18 mouse cellular contexts compared by ENCODE assay signal in the genomic region with DNA sequence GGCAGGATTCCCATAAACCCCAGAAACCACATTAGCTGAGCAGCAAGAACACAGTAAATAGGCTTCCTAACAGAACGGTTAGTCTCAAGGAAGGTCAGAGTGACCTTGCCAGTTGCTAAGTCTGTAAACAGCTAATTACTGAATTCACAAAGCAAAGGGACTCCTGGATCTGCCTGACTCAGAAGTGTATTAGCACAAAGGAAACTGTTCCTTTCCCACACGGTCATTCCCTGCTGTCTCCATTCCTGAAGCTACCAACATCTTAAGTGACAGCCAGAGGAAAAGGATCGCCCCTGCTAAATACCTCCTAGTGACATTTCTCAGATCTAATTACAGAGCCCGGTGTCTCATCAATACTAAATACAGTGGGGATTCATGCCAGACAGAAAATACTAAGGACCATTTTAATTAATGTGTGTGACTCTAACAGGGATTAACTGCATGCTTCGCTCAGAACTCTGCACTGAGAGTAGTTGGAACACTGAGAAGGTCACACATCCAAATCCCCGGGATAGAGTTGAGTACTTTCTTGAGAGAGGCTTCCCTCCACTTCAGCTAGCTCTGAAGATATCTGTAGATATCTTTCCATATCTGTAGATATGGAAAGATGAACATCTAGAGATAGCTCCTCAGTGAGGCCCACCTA.
DNase-seq lines count a peak whose midpoint lies in the region; ATAC-seq and TF ChIP-seq lines count a peak whose summit lies in the region.
"Had no signal": no experiment of that assay in that cellular context is flagged by ENCODE, and none has a peak within 500 bp of the region (broad histone marks: within the 10 kb centered on the region; RNA-seq: fewer than 3 reads in every experiment).

No protein-coding gene starts in this region.

- H3K4me1 ChIP-seq in forebrain, embryonic 15.5 days = peaks cover 6% of the 10 kb centered on the region; the same call in 1 of the 2 replicates
- no peaks in the 10 kb centered on the region for H3K4me1 ChIP-seq in olfactory bulb, adult 2 months (ENCODE audit: control insufficient read depth, insufficient read depth, low read length)
- H3K4me1 ChIP-seq: embryonic facial prominence, embryonic 10.5 days; heart, embryonic 10.5 days; neural tube, embryonic 12.5 days had no signal

- H3K4me2 ChIP-seq in forebrain, embryonic 15.5 days (replicated peaks) = no peak overlapping the region
- H3K4me2 ChIP-seq: neural tube, embryonic 12.5 days had no signal

- ATAC-seq in cerebellum, adult (ENCODE audit: insufficient number of reproducible peaks, low FRiP score, low TSS enrichment) = 0 out of 2 replicates have a peak, but pooled peaks have one; percentile 6
- ATAC-seq in forebrain, embryonic 15.5 days (replicated peaks) = peak; percentile 68

- no peaks in the 10 kb centered on the region for H3K9me3 ChIP-seq in forebrain, embryonic 15.5 days
- H3K9me3 ChIP-seq: embryonic facial prominence, embryonic 10.5 days; heart, embryonic 10.5 days; neural tube, embryonic 12.5 days had no signal

- H3K36me3 ChIP-seq in forebrain, embryonic 15.5 days = no peaks in the 10 kb centered on the region
- H3K36me3 ChIP-seq: embryonic facial prominence, embryonic 10.5 days; heart, embryonic 10.5 days; neural tube, embryonic 12.5 days had no signal

- H3K27me3 ChIP-seq in forebrain, embryonic 15.5 days = no peaks in the 10 kb centered on the region
- H3K27me3 ChIP-seq: neural tube, embryonic 12.5 days had no signal

- H3K4me3 ChIP-seq in forebrain, embryonic 15.5 days = no peak overlapping the region
- H3K4me3 ChIP-seq in olfactory bulb, adult 2 months (ENCODE audit: insufficient read depth, low read depth, low read length) = no peak overlapping the region
- H3K4me3 ChIP-seq: embryonic facial prominence, embryonic 10.5 days; heart, embryonic 10.5 days; neural tube, embryonic 12.5 days had no signal

- 0 out of 2 replicates have a peak overlapping the region, but pooled peaks have one; percentile 24 for H3K27ac ChIP-seq in forebrain, embryonic 15.5 days (replicated peaks)
- peak overlapping the region; percentile 51; the same call in 1 of the 2 replicates for H3K27ac ChIP-seq in olfactory bulb, adult 2 months (ENCODE audit: insufficient read depth, low read depth, low read length)
- H3K27ac ChIP-seq: embryonic facial prominence, embryonic 10.5 days; heart, embryonic 10.5 days; liver, embryonic 14.5 days; neural tube, embryonic 12.5 days had no signal

- WGBS in forebrain, embryonic 15.5 days = 16% methylated on average over 6 of the region's 6 CpGs
- 15% methylated on average over 6 of the region's 6 CpGs for WGBS in olfactory bulb, adult 2 months

- H3K9ac ChIP-seq in forebrain, embryonic 15.5 days (replicated peaks) = no peak overlapping the region
- H3K9ac ChIP-seq: liver, embryonic 14.5 days; neural tube, embryonic 12.5 days had no signal

- no peak for DNase-seq in cerebellum, postnatal 36 days
- peak; percentile 6 to 7 for DNase-seq in left cerebral cortex, postnatal 36 days (ENCODE audit: low spot score in 2 of 2)
- DNase-seq in left cerebral cortex, postnatal 4 days = no peak
- no peak for DNase-seq in kidney, postnatal 14 days
- DNase-seq in cerebellum, adult 11-12 months = no peak
- DNase-seq: adrenal gland, adult 8-10 months; gastrocnemius, postnatal 10 days; kidney, adult 11 months; lung, postnatal 10 days; retina, postnatal 1 day; thymus, adult 2 months had no signal

- TF ChIP-seq CTCF in olfactory bulb, adult 2 months (IDR thresholded peaks at IDR 0.05; ENCODE audit: insufficient read depth, low read depth, low read length) = no peak

- no peak for TF ChIP-seq POLR2A in olfactory bulb, adult 2 months (IDR thresholded peaks at IDR 0.05; ENCODE audit: insufficient read depth, low read depth, low read length)

- intact Hi-C loops in left cerebral cortex, postnatal 36 days (cut with DNase I) = no loop called here
- intact Hi-C loops in left cerebral cortex, postnatal 4 days (cut with DNase I) = no loop called here

Comparison
In these comparisons a context has a peak if more than half of its experiments do, and no peak if none do; other contexts are left out.
1. DNase-seq: peak in left cerebral cortex, postnatal 36 days (2 of 2); none in cerebellum, postnatal 36 days (0 of 2), left cerebral cortex, postnatal 4 days (single experiment), kidney, postnatal 14 days (single experiment) and cerebellum, adult 11-12 months (single experiment).